Mouse (Mus musculus) liver, embryonic 14.5 days (tissue): Measurements from ENCODE around the gene Hps6. TPM values are rescaled to one million over a fixed set of nuclear protein-coding genes. Genes with fewer than 3 reads are reported as not detected.

Experiments used
- ATAC-seq: fragments of 200-750 bp; cut with Nextera tagmentation; 2 replicates; pipeline ENCODE4 v1.8.0; 2017; ENCODE audit warnings: moderate number of reproducible peaks, mild to moderate bottlenecking, moderate library complexity; ENCODE audit not compliant: insufficient read depth
- DNase-seq, 3 experiments: peaks; one replicate each; pipeline ENCODE4 v3.0.0-alpha.2; 2012 to 2013; ENCODE audit warnings: low read depth in 3 of 3, low spot score in 3 of 3
- H3K27ac ChIP-seq: fragments of 300-500 bp; sonication (generic); 2 replicates; pipeline ENCODE4 v1.5.1; 2014; ENCODE audit warnings: moderate library complexity, mild to moderate bottlenecking, control low read depth, inconsistent platforms
- H3K27me3 ChIP-seq: fragments of 300-500 bp; sonication (generic); 2 replicates; pipeline ENCODE4 v1.6.1; 2014; ENCODE audit warnings: mild to moderate bottlenecking, low read length, moderate library complexity; ENCODE audit not compliant: control insufficient read depth, insufficient read depth
- H3K36me3 ChIP-seq: fragments of 300-500 bp; sonication (generic); replicated peaks from 2 replicates; pipeline ENCODE4 v1.6.1; 2014; ENCODE audit warnings: low read depth; ENCODE audit not compliant: control insufficient read depth, insufficient read depth
- H3K4me1 ChIP-seq, 2 experiments: fragments of 200-500 bp in 1 of 2; fragments of 300-500 bp in 1 of 2; sonication (generic) in 1 of 2; replicated peaks; 2 replicates each; pipeline ENCODE4 v1.6.1; 2012 to 2014; ENCODE audit warnings: antibody characterized with exemption in 1 of 2, inconsistent platforms in 1 of 2, low read length in 1 of 2; ENCODE audit not compliant: control insufficient read depth in 2 of 2, insufficient read depth in 2 of 2
- H3K4me2 ChIP-seq: fragments of 300-500 bp; sonication (generic); 2 replicates; pipeline ENCODE4 v1.6.1; 2014; ENCODE audit warnings: low read depth, mild to moderate bottlenecking, control low read depth, moderate library complexity
- H3K4me3 ChIP-seq, 2 experiments: fragments of 200-500 bp in 1 of 2; fragments of 300-500 bp in 1 of 2; sonication (generic) in 1 of 2; 2 replicates each; pipeline ENCODE4 v1.5.1; 2012 to 2014; ENCODE audit warnings: low read depth in 2 of 2, low read length in 2 of 2, mild to moderate bottlenecking in 2 of 2, control low read depth in 1 of 2, inconsistent platforms in 1 of 2, moderate library complexity in 1 of 2; ENCODE audit not compliant: insufficient read depth in 1 of 2
- H3K9ac ChIP-seq: fragments of 300-500 bp; sonication (generic); replicated peaks from 2 replicates; pipeline ENCODE4 v1.6.1; 2014; ENCODE audit warnings: mild to moderate bottlenecking, control low read depth, moderate library complexity
- H3K9me3 ChIP-seq: fragments of 300-500 bp; sonication (generic); 2 replicates; pipeline ENCODE4 v1.6.1; 2016; ENCODE audit warnings: low read length, mixed read lengths; ENCODE audit not compliant: control insufficient read depth
- CTCF ChIP-seq: IDR thresholded peaks from 2 replicates; pipeline ENCODE4 v1.5.1; 2016; ENCODE audit warnings: antibody characterized with exemption, low read depth, control low read depth
- EP300 ChIP-seq: IDR thresholded peaks from 2 replicates; pipeline ENCODE4 v1.6.1; 2016; ENCODE audit warnings: antibody characterized with exemption, low read depth
- WGBS: fragments of 180-500 bp; shearing (Covaris S2); extraction: QIAGEN DNeasy Blood & Tissue Kit; methylation state at CpG from one replicate; pipeline ENCODE4 v1.1.7; 2014; ENCODE audit not compliant: insufficient replicate concordance; 5-methylcytosine and 5-hydroxymethylcytosine counted together
- polyA plus RNA-seq, 2 experiments: library from polyadenylated mRNA; depleted of rRNA in 1 of 2; stranded (reverse) in 1 of 2; unstranded in 1 of 2; fragments of >200 nt; fragmentation: Nextera tagmentation in 1 of 2; extraction: Ambion mirVana in 1 of 2; gene quantifications; 2 replicates each; pipeline versions ENCODE4 v1.2.1 to v1.2.3; 2012 to 2014

The Hps6 gene
- polyA plus RNA-seq, 2 experiments: 1.2 to 1.4 TPM

DNA sequence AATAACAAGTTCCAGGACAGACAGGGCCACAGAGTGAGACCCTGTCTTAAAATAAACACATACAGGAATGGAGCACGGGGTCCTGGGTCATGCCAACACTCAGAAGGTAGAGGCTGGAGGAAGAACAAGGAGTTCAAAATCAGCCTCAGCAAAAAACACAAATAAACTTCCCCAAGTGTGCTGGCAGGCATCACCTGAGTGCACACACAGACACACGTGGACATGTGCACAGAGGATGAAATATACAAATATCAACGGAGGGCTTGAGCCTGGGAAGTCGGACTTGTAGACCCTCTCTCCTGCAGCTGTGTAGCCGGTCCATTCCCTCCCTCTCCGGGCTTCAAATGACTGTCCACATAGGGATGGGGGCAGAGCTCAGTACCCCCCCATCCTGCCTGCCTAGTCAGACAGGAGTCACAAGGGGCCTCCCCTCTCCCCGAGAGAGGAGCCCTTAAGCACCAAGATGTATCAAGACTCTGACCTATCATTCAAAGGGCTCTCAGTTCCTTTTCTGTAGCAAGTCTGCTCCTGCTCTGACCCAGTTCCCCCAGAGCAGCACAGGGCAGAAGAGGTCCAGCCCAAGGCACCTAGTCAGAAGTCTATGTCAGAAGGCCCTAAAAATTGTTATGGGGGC is 38.1 kb downstream of the Hps6 start:
- H3K36me3 ChIP-seq: peaks cover 3% of the 10 kb centered on the region
- peak overlapping the region; percentile 95 for H3K4me2 ChIP-seq
- no peaks in the 10 kb centered on the region for H3K9me3 ChIP-seq
- H3K27me3 ChIP-seq: peaks cover 7% of the 10 kb centered on the region; the same call in 1 of the 2 replicates
- ATAC-seq: no peak
- WGBS: 46% methylated on average over 7 of the region's 7 CpGs
- no peak for TF ChIP-seq CTCF
- TF ChIP-seq EP300: no peak
- H3K9ac ChIP-seq: peak overlapping the region; percentile 98; the same call in 1 of the 2 replicates
- H3K4me3 ChIP-seq: peak overlapping the region; percentile 0 to 19; a peak in 3 of 4 replicates
- H3K27ac ChIP-seq: peak overlapping the region; percentile 60
- DNase-seq: no peak
- peaks cover 51 to 62% of the 10 kb centered on the region in 2 experiments for H3K4me1 ChIP-seq

DNA sequence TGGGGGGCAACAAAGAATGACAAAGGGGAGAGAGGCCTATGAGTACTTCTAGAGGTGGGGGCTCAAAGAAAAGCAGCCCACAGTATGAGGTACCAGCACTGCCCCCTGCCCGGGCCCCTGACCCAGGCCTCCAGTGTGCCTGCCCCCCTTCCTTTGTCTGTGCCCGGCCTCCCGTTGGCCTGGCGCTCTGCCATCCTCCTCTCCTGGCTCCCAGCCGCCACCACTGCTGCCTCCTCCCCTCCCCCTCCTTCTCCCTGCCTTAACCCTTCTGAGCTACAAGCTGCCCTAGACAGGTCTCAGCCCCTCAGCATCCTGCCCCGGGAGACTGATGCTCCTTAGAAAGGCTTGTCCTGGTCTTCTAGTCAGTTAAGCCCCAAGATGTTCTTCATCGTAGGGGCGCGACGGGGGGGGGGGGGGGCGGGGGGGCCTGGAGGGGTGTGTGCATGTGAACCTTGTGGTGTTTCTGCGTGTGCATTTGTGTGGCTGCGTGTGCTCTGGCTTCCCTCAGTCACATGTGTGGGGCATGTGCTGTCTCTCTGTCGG is 38.7 kb downstream of the Hps6 start:
- Histone ChIP-seq H3K27me3 (peaks cover 7% of the 10 kb centered on the region; the same call in 1 of the 2 replicates), H3K9ac (peak overlapping the region; percentile 38), H3K4me3 (peak overlapping the region; percentile 6 to 19; a peak in 3 of 4 replicates), H3K9me3 (no peaks in the 10 kb centered on the region), H3K4me1 (peaks cover 46 to 59% of the 10 kb centered on the region in 2 experiments), H3K36me3 (no peaks in the 10 kb centered on the region; the same call in 1 of the 2 replicates), H3K27ac (peak overlapping the region; percentile 0), H3K4me2 (peak overlapping the region; percentile 95)
- WGBS: 0% methylated on average over 12 of the region's 14 CpGs
- no peak for TF ChIP-seq EP300
- no peak for TF ChIP-seq CTCF
- ATAC-seq (no peak), DNase-seq (no peak)

DNA sequence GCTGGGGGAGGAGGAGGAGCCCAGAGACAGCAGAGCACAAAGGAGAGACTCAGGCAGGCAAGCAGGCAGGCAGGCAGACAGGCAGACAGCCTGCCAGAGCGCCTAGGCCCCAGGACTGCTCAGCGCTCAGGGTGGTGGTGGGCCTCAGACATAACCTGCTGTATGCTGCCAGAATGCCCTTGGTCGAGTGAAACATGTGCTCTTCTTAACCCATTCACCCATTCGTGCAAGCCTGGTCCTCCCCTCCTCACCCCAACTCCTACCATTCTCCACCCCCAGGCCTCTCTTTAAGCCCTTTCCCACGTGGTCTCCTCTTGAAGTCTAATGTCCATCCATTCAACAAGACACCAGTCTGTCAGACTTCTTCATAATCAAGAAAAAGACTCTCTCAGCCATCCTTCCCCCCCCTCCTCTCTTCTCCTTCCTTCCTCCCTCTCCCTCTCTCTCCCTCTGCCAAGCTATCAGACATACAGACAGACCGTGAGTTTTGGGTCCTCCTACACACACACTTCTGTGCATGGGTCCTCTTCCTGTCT is 39.2 kb downstream of the Hps6 start:
- 8% methylated on average over 6 of the region's 6 CpGs for WGBS
- ATAC-seq: no peak
- TF ChIP-seq EP300 (no peak), CTCF (no peak)
- Histone ChIP-seq H3K27me3 (peaks cover 7% of the 10 kb centered on the region; the same call in 1 of the 2 replicates), H3K27ac (peak overlapping the region; percentile 0), H3K9me3 (no peaks in the 10 kb centered on the region), H3K36me3 (no peaks in the 10 kb centered on the region), H3K9ac (peak overlapping the region; percentile 7), H3K4me3 (peak overlapping the region in 1 of 2 experiments; percentile 6; a peak in 1 of 4 replicates), H3K4me2 (peak overlapping the region; percentile 95), H3K4me1 (peaks cover 42 to 53% of the 10 kb centered on the region in 2 experiments)
- DNase-seq: no peak

DNA sequence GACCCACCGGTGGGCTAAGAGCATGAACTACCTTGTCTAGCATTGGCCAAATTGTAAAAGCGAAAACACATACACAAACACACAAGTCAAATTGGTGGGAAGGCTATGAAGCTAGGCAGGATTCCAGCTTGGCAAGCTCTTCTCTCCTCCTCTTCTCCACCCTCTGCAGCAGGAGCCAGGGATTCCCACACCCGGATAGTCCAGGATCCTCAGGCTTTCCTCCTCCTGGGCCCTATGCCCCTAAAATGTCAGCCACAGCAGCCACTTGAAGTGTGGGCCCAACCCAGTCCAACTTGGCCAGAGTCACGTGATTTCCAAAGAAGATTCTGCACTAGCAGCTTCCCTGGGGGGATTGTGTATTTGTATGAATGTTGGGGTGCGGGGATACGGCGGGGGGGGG is 40.1 kb downstream of the Hps6 start:
- no peaks in the 10 kb centered on the region for H3K9me3 ChIP-seq
- peak overlapping the region; percentile 4 to 79; a peak in 2 of 4 replicates for H3K4me3 ChIP-seq
- 56% methylated on average over 7 of the region's 7 CpGs for WGBS
- TF ChIP-seq EP300: no peak
- no peak for TF ChIP-seq CTCF
- DNase-seq (no peak), ATAC-seq (no peak)
- peak overlapping the region; percentile 7 for H3K9ac ChIP-seq
- peak overlapping the region; percentile 44 for H3K27ac ChIP-seq
- peak overlapping the region; percentile 95 for H3K4me2 ChIP-seq
- peaks cover 7% of the 10 kb centered on the region; the same call in 1 of the 2 replicates for H3K27me3 ChIP-seq
- no peaks in the 10 kb centered on the region for H3K36me3 ChIP-seq
- peaks cover 38 to 52% of the 10 kb centered on the region in 2 experiments for H3K4me1 ChIP-seq
